ENCODE assay signal across 8 mouse cellular contexts in the genomic region with DNA sequence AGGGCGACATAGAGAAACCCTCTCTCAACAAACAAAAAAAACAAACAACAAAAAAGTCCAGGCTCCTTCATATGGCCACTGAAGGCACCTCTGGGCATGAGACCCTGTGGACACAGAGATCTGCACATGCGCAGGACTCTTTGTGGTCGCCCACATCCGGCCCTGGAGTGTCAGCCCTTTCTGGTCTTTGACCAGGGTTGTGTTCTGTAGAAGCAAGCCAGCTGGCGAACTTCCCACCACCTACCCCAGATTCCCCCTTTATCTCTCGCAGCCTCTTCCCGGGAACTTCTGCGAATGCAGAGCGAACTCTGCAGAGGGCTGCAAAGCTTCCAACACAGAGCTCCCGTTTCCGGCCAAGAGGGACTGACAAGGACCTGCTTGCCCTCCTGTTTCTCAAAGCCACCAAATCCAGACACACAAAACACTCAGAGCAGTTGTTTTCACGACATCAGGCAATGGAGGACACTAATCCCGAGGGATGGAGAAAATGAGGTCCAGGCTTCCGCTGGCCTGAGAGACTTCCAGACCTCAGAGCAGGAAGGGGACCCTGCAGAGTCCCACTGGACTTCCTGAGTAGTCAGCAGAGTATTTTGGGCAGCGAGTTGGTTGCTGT. TPM values are rescaled to one million over a fixed set of nuclear protein-coding genes. Genes with fewer than 3 reads are reported as not detected.
DNase-seq lines count a peak whose midpoint lies in the region; ATAC-seq lines count a peak whose summit lies in the region.

No protein-coding gene starts in this region.

- ATAC-seq in megakaryocyte-erythroid progenitor cell, adult 5-6 weeks (replicated peaks; ENCODE audit: low FRiP score, low TSS enrichment, poor library complexity, severe bottlenecking) = no peak

- intact Hi-C loops in gastrocnemius, postnatal 36 days (cut with DNase I) = no loop called here

- DNase-seq in urinary bladder, postnatal 25 days (ENCODE audit: low spot score) = peak; percentile 41
- no peak for DNase-seq in urinary bladder, postnatal 10 days (ENCODE audit: low spot score)
- DNase-seq in gastrocnemius, postnatal 36 days = peak; percentile 50 to 58
- DNase-seq in kidney, adult 11 months = peak; percentile 72
- DNase-seq in liver = peak; percentile 65
- peak; percentile 48 for DNase-seq in ovary, postnatal 14 days (ENCODE audit: low spot score)
- DNase-seq in thymus, postnatal 14 days = peak; percentile 65

RNA-seq across cellular contexts. Expression of gene Wdr86, which starts 8.7 kb away (rescaled TPM):
- total RNA-seq in gastrocnemius, postnatal 36 days (2021) = not detected
- 0.32 TPM in 1 of 2 replicates, not detected in the other for total RNA-seq in megakaryocyte-erythroid progenitor cell, adult 5-6 weeks (2014; fragmentation: Nextera tagmentation)
- 0.42 TPM in 1 of 2 replicates, not detected in the other for total RNA-seq in megakaryocyte-erythroid progenitor cell, adult 5-6 weeks (2017)

RNA-seq across cellular contexts. Expression of gene Crygn, which starts 18.6 kb away (rescaled TPM):
- total RNA-seq in gastrocnemius, postnatal 36 days (2021) = 1 to 10 TPM in 1 of 2 experiments, not detected in 1; 3.2 TPM
- not detected in 2 replicates for total RNA-seq in megakaryocyte-erythroid progenitor cell, adult 5-6 weeks (2014; fragmentation: Nextera tagmentation)
- total RNA-seq in megakaryocyte-erythroid progenitor cell, adult 5-6 weeks (2017) = not detected in 2 replicates

RNA-seq across cellular contexts. Expression of gene Nub1, which starts 53.9 kb away (rescaled TPM):
- 10 to 100 TPM; 23.1 to 29.0 TPM for total RNA-seq in gastrocnemius, postnatal 36 days (2021)
- 18.4 and 22.4 TPM in 2 replicates for total RNA-seq in megakaryocyte-erythroid progenitor cell, adult 5-6 weeks (2014; fragmentation: Nextera tagmentation)
- total RNA-seq in megakaryocyte-erythroid progenitor cell, adult 5-6 weeks (2017) = 24.3 and 40.1 TPM in 2 replicates
